Mouse (Mus musculus) E14TG2a.4 (cell line): ENCODE measurements at regions not wholly inside any gene's neighbourhood (a gene's known extent, or its start where the extent isn't known, plus 50 kb on each side); places are given as distances from the start of the nearest gene placed in this dataset.
"Not testable (repeated sequence)": the region's sequence is repeated elsewhere in the genome, so short reads cannot be mapped to it uniquely, and the experiment has no call there.

Experiments used
- CTCF ChIP-seq: conservative IDR thresholded peaks from 2 replicates; pipeline ENCODE4 v1.5.1; 2014; ENCODE audit warnings: low read length
- NANOG ChIP-seq: IDR thresholded peaks from 2 replicates; pipeline ENCODE4 v1.6.1; 2014; ENCODE audit warnings: borderline replicate concordance, low read length, mixed read lengths
- POU5F1 ChIP-seq: IDR thresholded peaks from 2 replicates; pipeline ENCODE4 v1.6.1; 2014; ENCODE audit warnings: low read length, borderline replicate concordance

DNA sequence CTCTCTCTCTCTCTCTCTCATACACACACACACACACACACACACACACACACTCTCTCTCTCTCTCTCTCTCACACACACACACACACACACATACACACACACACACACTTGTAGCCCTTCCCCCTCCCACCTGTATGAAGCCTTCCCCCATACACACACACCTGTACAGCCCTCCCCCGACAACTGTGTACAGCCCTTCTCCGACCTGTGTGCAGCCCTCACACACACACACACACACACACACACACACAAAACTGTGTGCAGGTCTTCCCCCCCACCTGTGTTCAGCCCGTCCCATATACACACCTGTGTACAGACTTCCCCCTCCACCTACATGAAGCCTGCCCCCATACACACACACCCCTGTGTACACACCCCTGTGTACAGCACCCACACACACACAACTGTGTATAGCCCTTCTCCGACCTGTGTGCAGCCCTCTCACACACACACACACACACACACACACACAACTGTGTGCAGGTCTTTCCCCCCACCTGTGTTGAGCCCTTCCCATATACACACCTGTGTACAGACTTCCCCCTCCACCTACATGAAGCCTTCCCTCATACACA lies 88.0 kb upstream of the Pou3f3 start:
- not testable (repeated sequence) for TF ChIP-seq CTCF, POU5F1, NANOG
